Mouse (Mus musculus) cortical plate, adult 2 months (tissue): ENCODE results near the gene Rps16.

ENCODE experiments used
- CTCF ChIP-seq: fragments of 200-500 bp; IDR thresholded peaks from 2 replicates; pipeline ENCODE4 v1.5.1; 2011; ENCODE audit warnings: mild to moderate bottlenecking, control low read depth, low read length; ENCODE audit not compliant: insufficient read depth; ENCODE audit errors: extremely low read depth
- POLR2A ChIP-seq: fragments of 200-500 bp; IDR thresholded peaks from 2 replicates; pipeline ENCODE4 v1.6.1; 2011; ENCODE audit warnings: mild to moderate bottlenecking, low read length, control low read depth; ENCODE audit not compliant: insufficient read depth; ENCODE audit errors: extremely low read depth

DNA sequence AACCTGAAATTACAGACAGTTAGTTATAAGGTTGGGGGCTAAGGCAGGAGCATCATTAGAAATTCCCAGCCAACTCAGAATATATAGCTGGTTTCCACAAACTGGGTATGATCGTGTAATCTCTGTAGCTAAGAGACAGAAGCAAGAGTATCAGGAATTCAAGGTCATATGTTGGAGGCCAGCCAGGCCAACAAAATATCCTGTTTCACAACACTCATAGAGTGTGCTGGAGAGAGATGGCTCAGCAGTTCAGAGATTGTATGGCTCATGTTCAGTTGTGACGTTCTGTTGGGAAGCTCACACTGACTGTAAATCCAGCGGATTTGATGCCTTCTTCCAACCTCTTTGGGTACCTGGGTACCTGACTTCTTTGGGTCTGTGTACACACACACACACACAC is 2.7 kb upstream of the Rps16 start:
- TF ChIP-seq POLR2A (no peak), CTCF (no peak)
